Mouse (Mus musculus) forebrain, embryonic 12.5 days (tissue): ENCODE measurements around the gene Trub1. TPM values are rescaled to one million over a fixed set of nuclear protein-coding genes. Genes with fewer than 3 reads are reported as not detected.

Experiments used
- ATAC-seq: fragments of 200-750 bp; cut with Nextera tagmentation; 2 replicates; pipeline ENCODE4 v1.8.0; 2017; ENCODE audit warnings: moderate TSS enrichment; ENCODE audit not compliant: low FRiP score
- H3K27ac ChIP-seq: fragments of 300-500 bp; sonication (generic); 2 replicates; pipeline ENCODE4 v1.5.1; 2016; ENCODE audit warnings: mild to moderate bottlenecking
- H3K27me3 ChIP-seq: fragments of 300-500 bp; sonication (generic); 2 replicates; pipeline ENCODE4 v1.6.1; 2016; ENCODE audit warnings: mild to moderate bottlenecking
- H3K36me3 ChIP-seq: fragments of 300-500 bp; sonication (generic); replicated peaks from 2 replicates; pipeline ENCODE4 v1.6.1; 2016; ENCODE audit warnings: mild to moderate bottlenecking
- H3K4me1 ChIP-seq: fragments of 300-500 bp; sonication (generic); 2 replicates; pipeline ENCODE4 v1.6.1; 2016
- H3K4me2 ChIP-seq: fragments of 300-500 bp; sonication (generic); 2 replicates; pipeline ENCODE4 v1.6.1; 2016; ENCODE audit warnings: mild to moderate bottlenecking, moderate library complexity
- H3K4me3 ChIP-seq: fragments of 300-500 bp; sonication (generic); replicated peaks from 2 replicates; pipeline ENCODE4 v1.5.1; 2016; ENCODE audit warnings: mild to moderate bottlenecking
- H3K9ac ChIP-seq: fragments of 300-500 bp; sonication (generic); 2 replicates; pipeline ENCODE4 v1.6.1; 2016; ENCODE audit warnings: mild to moderate bottlenecking
- H3K9me3 ChIP-seq: fragments of 300-500 bp; sonication (generic); 2 replicates; pipeline ENCODE4 v1.6.1; 2016
- WGBS: fragments of 180-500 bp; shearing (Covaris S2); methylation state at CpG from one replicate; pipeline ENCODE4 v1.1.7; 2016; 5-methylcytosine and 5-hydroxymethylcytosine counted together
- polyA plus RNA-seq: library from polyadenylated mRNA; unstranded; fragments of >200 nt; fragmentation: Nextera tagmentation; extraction: Ambion mirVana; gene quantifications from 2 replicates; pipeline ENCODE4 v1.2.1, GENCODE M21; 2016

Gene Trub1
- polyA plus RNA-seq, 1 experiment from 2014 or later: 20.1 TPM

GRCm38 (mm10) chr19:57425296-57425695 is 27.4 kb upstream of the Trub1 start:
- Histone ChIP-seq H3K9ac (no peak overlapping the region), H3K27ac (no peak overlapping the region), H3K4me2 (no peak overlapping the region), H3K36me3 (no peaks in the 10 kb centered on the region), H3K4me3 (no peak overlapping the region), H3K4me1 (peaks cover 8% of the 10 kb centered on the region), H3K9me3 (no peaks in the 10 kb centered on the region), H3K27me3 (0 out of 2 replicates have a peak, but pooled peaks cover 3% of the 10 kb centered on the region)
- WGBS: 95% methylated on average over 15 of the region's 15 CpGs
- no peak for ATAC-seq

GRCm38 (mm10) chr19:57426841-57427240 is 25.9 kb upstream of the Trub1 start:
- Histone ChIP-seq H3K4me2 (no peak overlapping the region), H3K27ac (no peak overlapping the region), H3K9me3 (no peaks in the 10 kb centered on the region), H3K4me1 (peaks cover 8% of the 10 kb centered on the region), H3K36me3 (no peaks in the 10 kb centered on the region), H3K27me3 (no peaks in the 10 kb centered on the region), H3K9ac (no peak overlapping the region), H3K4me3 (no peak overlapping the region)
- 93% methylated on average over 8 of the region's 8 CpGs for WGBS
- no peak for ATAC-seq

- Histone ChIP-seq H3K9me3 (no peaks in the 10 kb centered on the region), H3K27ac (no peak overlapping the region), H3K4me1 (peaks cover 8% of the 10 kb centered on the region), H3K4me3 (no peak overlapping the region), H3K27me3 (no peaks in the 10 kb centered on the region), H3K36me3 (no peaks in the 10 kb centered on the region), H3K9ac (no peak overlapping the region), H3K4me2 (no peak overlapping the region)
- WGBS: 82% methylated on average over 14 of the region's 14 CpGs
- no peak for ATAC-seq
Measured at GRCm38 (mm10) chr19:57427756-57428438, 24.8 kb upstream of the Trub1 start.

- Histone ChIP-seq H3K9ac (no peak overlapping the region), H3K27me3 (no peaks in the 10 kb centered on the region), H3K27ac (no peak overlapping the region), H3K36me3 (no peaks in the 10 kb centered on the region), H3K4me2 (no peak overlapping the region), H3K4me1 (0 out of 2 replicates have a peak, but pooled peaks cover 3% of the 10 kb centered on the region), H3K9me3 (no peaks in the 10 kb centered on the region), H3K4me3 (no peak overlapping the region)
- WGBS: 87% methylated on average over 3 of the region's 3 CpGs
- no peak for ATAC-seq
Measured at GRCm38 (mm10) chr19:57428641-57429040, 24.1 kb upstream of the Trub1 start.

- ATAC-seq: no peak
- Histone ChIP-seq H3K27ac (no peak overlapping the region), H3K36me3 (no peaks in the 10 kb centered on the region), H3K27me3 (no peaks in the 10 kb centered on the region), H3K4me3 (no peak overlapping the region), H3K9me3 (no peaks in the 10 kb centered on the region), H3K4me2 (no peak overlapping the region), H3K4me1 (no peaks in the 10 kb centered on the region), H3K9ac (no peak overlapping the region)
- WGBS: 82% methylated on average over 6 of the region's 6 CpGs
Measured at GRCm38 (mm10) chr19:57429926-57430325, 22.8 kb upstream of the Trub1 start.

- H3K4me2 ChIP-seq: no peak overlapping the region
- no peaks in the 10 kb centered on the region for H3K9me3 ChIP-seq
- no peaks in the 10 kb centered on the region for H3K4me1 ChIP-seq
- no peak overlapping the region for H3K9ac ChIP-seq
- H3K36me3 ChIP-seq: no peaks in the 10 kb centered on the region
- no peak overlapping the region for H3K27ac ChIP-seq
- no peak overlapping the region for H3K4me3 ChIP-seq
- 65% methylated on average over 6 of the region's 6 CpGs for WGBS
- H3K27me3 ChIP-seq: no peaks in the 10 kb centered on the region
- ATAC-seq: no peak
Measured at GRCm38 (mm10) chr19:57431476-57431875, 21.2 kb upstream of the Trub1 start.

- Histone ChIP-seq H3K36me3 (no peaks in the 10 kb centered on the region), H3K4me3 (no peak overlapping the region), H3K27me3 (no peaks in the 10 kb centered on the region), H3K9me3 (no peaks in the 10 kb centered on the region), H3K4me1 (no peaks in the 10 kb centered on the region), H3K27ac (no peak overlapping the region), H3K4me2 (no peak overlapping the region), H3K9ac (no peak overlapping the region)
- WGBS: 59% methylated on average over 6 of the region's 6 CpGs
- ATAC-seq: no peak
Measured at GRCm38 (mm10) chr19:57434024-57434423, 18.7 kb upstream of the Trub1 start.

- Histone ChIP-seq H3K4me1 (no peaks in the 10 kb centered on the region), H3K36me3 (no peaks in the 10 kb centered on the region), H3K27ac (no peak overlapping the region), H3K4me2 (no peak overlapping the region), H3K9ac (no peak overlapping the region), H3K4me3 (no peak overlapping the region), H3K27me3 (no peaks in the 10 kb centered on the region), H3K9me3 (no peaks in the 10 kb centered on the region)
- no peak for ATAC-seq
- 73% methylated on average over 10 of the region's 10 CpGs for WGBS
Measured at GRCm38 (mm10) chr19:57436586-57437021, 16.1 kb upstream of the Trub1 start.

GRCm38 (mm10) chr19:57437042-57437441 is 15.7 kb upstream of the Trub1 start:
- WGBS: 81% methylated on average over 7 of the region's 7 CpGs
- no peak overlapping the region for H3K27ac ChIP-seq
- H3K4me2 ChIP-seq: no peak overlapping the region
- no peak for ATAC-seq
- H3K9ac ChIP-seq: no peak overlapping the region
- no peaks in the 10 kb centered on the region for H3K9me3 ChIP-seq
- H3K27me3 ChIP-seq: no peaks in the 10 kb centered on the region
- no peak overlapping the region for H3K4me3 ChIP-seq
- no peaks in the 10 kb centered on the region for H3K36me3 ChIP-seq
- no peaks in the 10 kb centered on the region for H3K4me1 ChIP-seq

GRCm38 (mm10) chr19:57439296-57439695 is 13.4 kb upstream of the Trub1 start:
- H3K27ac ChIP-seq: no peak overlapping the region
- H3K9me3 ChIP-seq: no peaks in the 10 kb centered on the region
- no peaks in the 10 kb centered on the region for H3K27me3 ChIP-seq
- H3K4me1 ChIP-seq: no peaks in the 10 kb centered on the region
- no peak overlapping the region for H3K4me2 ChIP-seq
- no peak overlapping the region for H3K4me3 ChIP-seq
- no peak for ATAC-seq
- no peak overlapping the region for H3K9ac ChIP-seq
- 98% methylated on average over 5 of the region's 5 CpGs for WGBS
- no peaks in the 10 kb centered on the region for H3K36me3 ChIP-seq

- H3K9me3 ChIP-seq: no peaks in the 10 kb centered on the region
- no peak overlapping the region for H3K4me3 ChIP-seq
- no peak overlapping the region for H3K4me2 ChIP-seq
- no peak for ATAC-seq
- no peaks in the 10 kb centered on the region for H3K4me1 ChIP-seq
- H3K36me3 ChIP-seq: no peaks in the 10 kb centered on the region
- H3K27me3 ChIP-seq: no peaks in the 10 kb centered on the region
- H3K27ac ChIP-seq: no peak overlapping the region
- H3K9ac ChIP-seq: no peak overlapping the region
- 73% methylated on average over 7 of the region's 7 CpGs for WGBS
Measured at GRCm38 (mm10) chr19:57441501-57441900, 11.2 kb upstream of the Trub1 start.

- Histone ChIP-seq H3K27ac (no peak overlapping the region), H3K4me3 (no peak overlapping the region), H3K9ac (no peak overlapping the region), H3K36me3 (no peaks in the 10 kb centered on the region), H3K9me3 (no peaks in the 10 kb centered on the region), H3K4me2 (no peak overlapping the region), H3K27me3 (no peaks in the 10 kb centered on the region), H3K4me1 (no peaks in the 10 kb centered on the region)
- ATAC-seq: no peak
- WGBS: 57% methylated on average over 8 of the region's 8 CpGs
Measured at GRCm38 (mm10) chr19:57442936-57443657, 9.6 kb upstream of the Trub1 start.

GRCm38 (mm10) chr19:57445049-57445448 is 7.7 kb upstream of the Trub1 start:
- Histone ChIP-seq H3K4me3 (no peak overlapping the region), H3K9ac (no peak overlapping the region), H3K4me2 (no peak overlapping the region), H3K27me3 (no peaks in the 10 kb centered on the region), H3K9me3 (no peaks in the 10 kb centered on the region), H3K4me1 (no peaks in the 10 kb centered on the region), H3K36me3 (no peaks in the 10 kb centered on the region), H3K27ac (no peak overlapping the region)
- no peak for ATAC-seq
- 50% methylated on average over 5 of the region's 5 CpGs for WGBS
